9 mouse cellular contexts compared by ENCODE assay signal in the genomic region with DNA sequence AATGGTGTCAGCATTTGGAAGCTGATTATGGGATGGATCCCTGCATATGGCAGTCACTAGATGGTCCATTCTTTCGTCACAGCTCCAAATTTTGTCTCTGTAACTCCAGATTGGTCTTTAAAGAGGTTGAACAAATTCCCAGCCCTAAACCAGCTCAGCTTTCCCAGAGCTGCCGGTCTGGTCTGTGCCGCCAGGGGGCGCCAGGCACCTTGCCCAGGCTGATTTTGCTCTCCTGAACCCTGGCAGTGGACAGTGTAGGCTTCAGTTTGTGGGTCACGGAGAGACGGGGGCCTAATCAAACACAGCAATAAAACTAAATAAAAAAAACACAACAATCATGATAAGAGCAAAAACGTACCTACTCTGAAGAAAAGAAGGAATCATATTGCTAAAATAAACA. TPM values are rescaled to one million over a fixed set of nuclear protein-coding genes. Genes with fewer than 3 reads are reported as not detected.
DNase-seq lines count a peak whose midpoint lies in the region; TF ChIP-seq lines count a peak whose summit lies in the region.
"Had no signal": no experiment of that assay in that cellular context is flagged by ENCODE, and none has a peak within 500 bp of the region (broad histone marks: within the 10 kb centered on the region; RNA-seq: fewer than 3 reads in every experiment).

No protein-coding gene starts in this region.

- DNase-seq in left cerebral cortex, adult 18-20 months (ENCODE audit: low spot score in 2 of 2) = peak; percentile 63 to 70
- DNase-seq in left cerebral cortex, adult 11 months (ENCODE audit: low spot score) = no peak
- peak; percentile 32 for DNase-seq in adrenal gland, adult 8-10 months
- peak; percentile 74 for DNase-seq in embryo, embryonic 9.5 days (ENCODE audit: extremely low spot score)
- DNase-seq in heart, postnatal 4 days = peak; percentile 82
- DNase-seq in left cerebral cortex, postnatal 4 days = peak; percentile 71
- DNase-seq in thymus, postnatal 0 days (ENCODE audit: low spot score) = peak; percentile 53

- intact Hi-C loops in left cerebral cortex, postnatal 4 days (cut with DNase I) = no loop called here

- peak; percentile 86 for TF ChIP-seq CTCF in olfactory bulb, adult 2 months (IDR thresholded peaks at IDR 0.05; ENCODE audit: insufficient read depth, low read depth, low read length)

- WGBS in olfactory bulb, adult 2 months = 41% methylated on average over 7 of the region's 7 CpGs

- no peak for TF ChIP-seq POLR2A in olfactory bulb, adult 2 months (IDR thresholded peaks at IDR 0.05; ENCODE audit: insufficient read depth, low read depth, low read length)

- no peak overlapping the region for H3K27ac ChIP-seq in olfactory bulb, adult 2 months (ENCODE audit: insufficient read depth, low read depth, low read length)
- H3K27ac ChIP-seq: embryonic facial prominence, embryonic 15.5 days had no signal

- H3K4me3 ChIP-seq in olfactory bulb, adult 2 months (ENCODE audit: insufficient read depth, low read depth, low read length) = no peak overlapping the region
- H3K4me3 ChIP-seq: embryonic facial prominence, embryonic 15.5 days had no signal

- peaks cover 8% of the 10 kb centered on the region; the same call in 1 of the 2 replicates for H3K4me1 ChIP-seq in olfactory bulb, adult 2 months (ENCODE audit: control insufficient read depth, insufficient read depth, low read length)

RNA-seq across cellular contexts. Expression of gene Dusp23, which starts 13.5 kb away (rescaled TPM):
- total RNA-seq in left cerebral cortex, adult 18-20 months (2021) = 1 to 10 TPM; 4.1 to 6.1 TPM
- 1 to 10 TPM; 4.4 to 9.5 (median 4.8) TPM for total RNA-seq in adrenal gland, adult 8-10 months (2022)
- 1 to 10 TPM; 6.0 to 6.3 TPM for total RNA-seq in heart, postnatal 4 days (2021)
- 1 to 10 TPM; 5.8 to 6.9 TPM for total RNA-seq in left cerebral cortex, postnatal 4 days (2021)
- not detected in 2 replicates for polyA plus RNA-seq in olfactory bulb, adult 2 months (2012; ENCODE audit: insufficient read depth, insufficient read length, low replicate concordance, missing spikeins)
- polyA plus RNA-seq in thymus, postnatal 0 days (2015; fragmentation: Nextera tagmentation; extraction: Ambion mirVana) = 9.9 and 10.7 TPM in 2 replicates

RNA-seq across cellular contexts. Expression of gene Fcrl6, which starts 16.9 kb away (rescaled TPM):
- total RNA-seq in left cerebral cortex, adult 18-20 months (2021) = not detected
- total RNA-seq in adrenal gland, adult 8-10 months (2022) = not detected
- not detected for total RNA-seq in heart, postnatal 4 days (2021)
- total RNA-seq in left cerebral cortex, postnatal 4 days (2021) = not detected
- not detected in 2 replicates for polyA plus RNA-seq in olfactory bulb, adult 2 months (2012; ENCODE audit: insufficient read depth, insufficient read length, low replicate concordance, missing spikeins)
- 0.16 TPM in 1 of 2 replicates, not detected in the other for polyA plus RNA-seq in thymus, postnatal 0 days (2015; fragmentation: Nextera tagmentation; extraction: Ambion mirVana)

RNA-seq across cellular contexts. Expression of gene Slamf8, which starts 28.9 kb away (rescaled TPM):
- total RNA-seq in left cerebral cortex, adult 18-20 months (2021) = not detected
- total RNA-seq in adrenal gland, adult 8-10 months (2022) = 1 to 10 TPM in 1 of 4 experiments, under 1 TPM in 3; 0.17 to 1.1 (median 0.89) TPM
- not detected for total RNA-seq in heart, postnatal 4 days (2021)
- not detected for total RNA-seq in left cerebral cortex, postnatal 4 days (2021)
- not detected in 2 replicates for polyA plus RNA-seq in olfactory bulb, adult 2 months (2012; ENCODE audit: insufficient read depth, insufficient read length, low replicate concordance, missing spikeins)
- 1.9 and 2.0 TPM in 2 replicates for polyA plus RNA-seq in thymus, postnatal 0 days (2015; fragmentation: Nextera tagmentation; extraction: Ambion mirVana)
- polyA plus RNA-seq: embryonic facial prominence, embryonic 15.5 days had no signal
